Mouse (Mus musculus): Measurements from ENCODE around the gene Prss36. TPM values are rescaled to one million over a fixed set of nuclear protein-coding genes. Genes with fewer than 3 reads are reported as not detected.
"Not testable (repeated sequence)": the region's sequence is repeated elsewhere in the genome, so short reads cannot be mapped to it uniquely, and the experiment has no call there.

The Prss36 gene
- polyA plus RNA-seq, 1 experiment, result 4.3 TPM

DNA sequence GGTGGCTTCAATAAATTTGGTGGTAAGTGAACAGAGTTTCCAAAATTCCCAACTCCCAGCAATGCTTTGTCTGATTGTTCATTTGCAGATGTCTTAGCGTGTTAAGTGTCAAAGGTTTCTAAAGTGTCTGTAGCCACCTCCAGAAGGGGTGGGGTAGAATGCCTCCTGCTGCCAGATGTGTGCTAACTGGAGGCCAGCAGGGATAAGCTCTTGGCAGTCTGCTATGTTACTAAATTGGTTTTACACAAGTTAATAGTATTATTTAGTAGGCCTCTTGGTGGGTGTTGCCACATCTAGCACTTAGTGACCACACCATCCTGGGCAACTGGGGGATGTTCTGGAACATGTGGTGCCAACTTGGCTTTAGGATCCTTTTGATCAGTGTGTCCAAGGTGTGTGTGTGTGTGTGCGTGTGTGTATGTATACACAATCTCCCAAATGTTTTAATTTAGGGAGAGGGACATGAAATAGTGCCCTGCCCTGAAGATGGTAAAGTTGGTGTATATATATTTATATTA, 27.9 kb upstream of the Prss36 start:
- no peak overlapping the region for H3K27ac ChIP-seq (ENCODE audit: control insufficient read depth, insufficient read depth, low read depth, low read length, poor library complexity)
- no peak overlapping the region for H3K4me3 ChIP-seq (replicated peaks; ENCODE audit: control insufficient read depth, low read depth, low read length)
- 91% methylated on average over 2 of the region's 2 CpGs for WGBS
- no peak for TF ChIP-seq CTCF (IDR thresholded peaks at IDR 0.05; ENCODE audit: control insufficient read depth, insufficient read depth, low read length)
- no peak for TF ChIP-seq POLR2A (IDR thresholded peaks at IDR 0.05; ENCODE audit: borderline replicate concordance, control insufficient read depth, low read depth, low read length)
- H3K4me1 ChIP-seq (ENCODE audit: control insufficient read depth, insufficient read depth, low read length), result no peaks in the 10 kb centered on the region

DNA sequence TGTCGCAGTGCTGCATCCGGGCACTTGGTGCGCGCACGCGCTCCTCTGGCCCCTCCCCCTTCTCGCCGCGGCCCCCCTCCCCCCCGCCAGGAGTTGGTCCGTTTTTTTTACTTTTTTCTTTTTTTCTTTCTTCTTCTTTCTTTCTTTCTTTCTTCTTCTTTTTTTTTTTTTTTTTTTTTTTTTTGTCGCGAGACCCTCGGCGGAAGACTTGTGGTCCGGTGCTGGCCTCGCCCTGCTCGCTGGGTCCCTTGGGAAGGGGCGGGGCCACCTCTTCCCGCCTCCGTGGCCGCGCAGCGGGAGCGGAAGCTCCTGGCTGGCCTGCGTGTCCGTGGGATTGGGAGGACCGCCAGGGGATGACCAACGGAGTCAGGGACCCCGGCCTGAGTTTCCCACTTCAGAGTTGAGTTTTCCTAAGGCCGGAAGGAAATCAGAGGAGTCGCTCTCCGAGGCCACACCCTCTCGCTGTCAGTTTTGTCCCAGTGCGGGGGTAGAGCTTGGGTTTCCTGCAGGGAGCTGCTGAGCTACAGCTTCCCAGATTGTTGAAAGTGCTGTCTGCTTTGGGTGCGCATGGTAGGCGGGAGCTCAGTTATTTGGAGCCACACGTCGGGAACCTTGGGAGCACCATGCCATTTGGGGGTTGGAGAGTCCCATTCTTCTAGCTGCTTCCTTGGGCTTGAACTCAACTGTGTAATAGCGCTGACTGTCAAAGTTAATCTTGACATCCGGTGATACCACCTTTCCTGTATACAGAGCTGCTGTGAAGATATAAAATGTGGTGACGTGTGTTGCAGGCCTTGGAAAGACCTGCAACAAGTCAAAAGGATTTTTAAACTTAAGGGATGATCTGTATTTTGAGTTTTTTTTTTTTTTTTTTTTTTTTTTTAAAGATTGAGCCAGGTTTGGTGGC, 21.6 kb upstream of the Prss36 start:
- Histone ChIP-seq H3K4me3 (replicated peaks; ENCODE audit: control insufficient read depth, low read depth, low read length) (peak overlapping the region; percentile 100), H3K27ac (ENCODE audit: control insufficient read depth, insufficient read depth, low read depth, low read length, poor library complexity) (peak overlapping the region; percentile 97), H3K4me1 (ENCODE audit: control insufficient read depth, insufficient read depth, low read length) (peaks cover 2% of the 10 kb centered on the region)
- no peak for TF ChIP-seq CTCF (IDR thresholded peaks at IDR 0.05; ENCODE audit: control insufficient read depth, insufficient read depth, low read length)
- no peak for TF ChIP-seq POLR2A (IDR thresholded peaks at IDR 0.05; ENCODE audit: borderline replicate concordance, control insufficient read depth, low read depth, low read length)
- WGBS, result 1% methylated on average over 42 of the region's 42 CpGs

DNA sequence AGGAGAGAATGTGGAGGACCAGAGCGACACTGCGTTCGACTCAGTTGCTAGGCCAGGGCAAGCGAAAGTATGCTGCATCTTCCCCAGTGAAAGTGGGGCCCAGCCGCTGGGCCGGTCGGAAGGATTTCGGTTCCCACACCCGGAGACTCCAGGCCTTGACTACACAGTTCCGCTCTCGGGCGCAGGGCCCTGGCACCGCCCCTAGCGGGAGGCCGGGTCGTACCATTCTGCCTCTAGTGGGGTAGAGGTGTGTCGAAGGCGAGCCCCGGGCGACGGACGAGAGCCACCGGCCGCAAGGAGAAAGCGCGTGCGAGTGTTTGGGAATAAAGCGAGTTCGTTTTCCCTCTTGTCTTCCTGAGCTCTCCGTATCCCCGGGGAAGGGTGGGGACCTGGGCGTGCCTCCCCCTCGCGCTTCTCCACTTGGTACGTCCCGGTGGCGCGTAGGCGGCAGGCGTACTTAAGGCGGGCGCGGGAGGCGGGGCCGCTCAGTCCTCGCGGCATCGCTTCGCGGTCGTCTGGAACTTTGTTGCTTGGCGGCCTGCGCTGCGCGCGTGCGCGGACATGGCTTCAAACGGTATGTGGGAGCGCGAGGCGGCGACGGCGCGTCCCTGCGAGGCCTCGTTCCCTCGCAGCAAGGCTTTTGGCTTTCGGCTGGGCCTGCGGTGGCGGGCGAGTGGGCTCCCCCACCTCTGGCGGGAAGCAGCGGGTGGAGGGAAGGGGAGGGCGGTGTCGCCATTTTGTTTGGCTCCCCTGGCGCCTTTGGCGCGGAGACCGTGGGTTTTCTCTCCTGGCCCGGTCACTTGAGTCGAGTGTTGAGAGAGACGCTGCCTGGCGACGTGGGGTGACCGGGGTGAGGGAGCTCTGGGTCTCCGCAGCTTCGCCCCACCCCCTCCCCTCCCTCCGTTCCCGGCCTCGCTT, 20.7 kb upstream of the Prss36 start, which contains the start of gene Fus:
Gene Fus (plus strand): TSS at position 454 of the 918 bp plus-strand sequence.
- WGBS, result under 1% methylated on average over 92 of the region's 92 CpGs
- H3K27ac ChIP-seq (ENCODE audit: control insufficient read depth, insufficient read depth, low read depth, low read length, poor library complexity), result peak within 1 kb of the TSS; percentile 97
- peak; percentile 100 for TF ChIP-seq POLR2A (IDR thresholded peaks at IDR 0.05; ENCODE audit: borderline replicate concordance, control insufficient read depth, low read depth, low read length)
- TF ChIP-seq CTCF (IDR thresholded peaks at IDR 0.05; ENCODE audit: control insufficient read depth, insufficient read depth, low read length), result no peak
- H3K4me3 ChIP-seq (replicated peaks; ENCODE audit: control insufficient read depth, low read depth, low read length), result peak within 1 kb of the TSS; percentile 100
- H3K4me1 ChIP-seq (ENCODE audit: control insufficient read depth, insufficient read depth, low read length), result peaks cover 2% of the 10 kb centered on the region

GRCm38 (mm10) chr7:127966371-127966918, 19.9 kb upstream of the Prss36 start:
- H3K4me1 ChIP-seq (ENCODE audit: control insufficient read depth, insufficient read depth, low read length), result peaks cover 2% of the 10 kb centered on the region
- 17% methylated on average over 10 of the region's 10 CpGs for WGBS
- H3K27ac ChIP-seq (ENCODE audit: control insufficient read depth, insufficient read depth, low read depth, low read length, poor library complexity), result peak overlapping the region; percentile 97
- TF ChIP-seq CTCF (IDR thresholded peaks at IDR 0.05; ENCODE audit: control insufficient read depth, insufficient read depth, low read length), result no peak
- TF ChIP-seq POLR2A (IDR thresholded peaks at IDR 0.05; ENCODE audit: borderline replicate concordance, control insufficient read depth, low read depth, low read length), result no peak
- peak overlapping the region; percentile 96 for H3K4me3 ChIP-seq (replicated peaks; ENCODE audit: control insufficient read depth, low read depth, low read length)

GRCm38 (mm10) chr7:127959364-127959763, 12.8 kb upstream of the Prss36 start:
- WGBS, result 64% methylated on average over 5 of the region's 5 CpGs
- Histone ChIP-seq H3K4me1 (ENCODE audit: control insufficient read depth, insufficient read depth, low read length) (no peaks in the 10 kb centered on the region), H3K27ac (ENCODE audit: control insufficient read depth, insufficient read depth, low read depth, low read length, poor library complexity) (no peak overlapping the region), H3K4me3 (replicated peaks; ENCODE audit: control insufficient read depth, low read depth, low read length) (no peak overlapping the region)
- TF ChIP-seq CTCF (IDR thresholded peaks at IDR 0.05; ENCODE audit: control insufficient read depth, insufficient read depth, low read length), result no peak
- TF ChIP-seq POLR2A (IDR thresholded peaks at IDR 0.05; ENCODE audit: borderline replicate concordance, control insufficient read depth, low read depth, low read length), result no peak

DNA sequence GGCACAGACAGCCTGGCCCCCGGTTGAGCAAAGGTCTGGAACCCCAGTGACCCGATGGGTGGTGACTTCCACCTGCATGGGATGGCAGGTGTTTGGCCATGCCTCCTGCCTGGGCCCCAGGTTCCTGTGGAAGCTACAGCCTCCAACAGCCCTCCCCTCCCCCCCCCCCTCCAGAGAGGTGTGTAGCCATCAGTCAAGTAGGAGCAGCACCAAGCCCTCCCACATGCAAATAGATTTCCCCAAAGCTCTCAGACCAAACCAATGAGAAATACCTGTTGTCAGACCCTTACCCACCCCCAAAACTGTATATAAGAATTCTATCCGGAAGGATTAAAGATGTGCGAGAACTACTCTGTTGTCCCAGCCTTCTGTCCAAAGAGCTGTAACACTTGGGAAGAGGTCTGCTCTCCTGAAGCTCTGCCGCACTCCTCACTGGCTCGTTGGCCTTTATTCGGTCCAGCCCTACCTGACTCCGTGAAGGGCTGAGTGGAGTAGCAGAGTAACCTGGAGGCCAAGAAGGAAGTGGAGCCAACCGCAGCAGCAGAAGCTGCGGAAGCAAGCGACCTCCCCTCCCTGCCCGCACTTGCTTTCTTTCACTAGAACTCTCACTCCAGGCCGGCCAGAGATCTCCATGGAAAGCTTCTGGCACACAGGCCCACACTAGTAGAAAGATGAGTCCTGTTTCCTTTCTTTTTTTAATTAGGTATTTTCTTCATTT, 6.5 kb upstream of the Prss36 start:
- 7% methylated on average over 13 of the region's 13 CpGs for WGBS
- Histone ChIP-seq H3K27ac (ENCODE audit: control insufficient read depth, insufficient read depth, low read depth, low read length, poor library complexity) (no peak overlapping the region), H3K4me1 (ENCODE audit: control insufficient read depth, insufficient read depth, low read length) (peaks cover 2% of the 10 kb centered on the region), H3K4me3 (replicated peaks; ENCODE audit: control insufficient read depth, low read depth, low read length) (no peak overlapping the region)
- no peak for TF ChIP-seq CTCF (IDR thresholded peaks at IDR 0.05; ENCODE audit: control insufficient read depth, insufficient read depth, low read length)
- no peak for TF ChIP-seq POLR2A (IDR thresholded peaks at IDR 0.05; ENCODE audit: borderline replicate concordance, control insufficient read depth, low read depth, low read length)

- TF ChIP-seq POLR2A (IDR thresholded peaks at IDR 0.05; ENCODE audit: borderline replicate concordance, control insufficient read depth, low read depth, low read length) (no peak), CTCF (IDR thresholded peaks at IDR 0.05; ENCODE audit: control insufficient read depth, insufficient read depth, low read length) (no peak)
- WGBS, result 48% methylated on average over 23 of the region's 23 CpGs
- H3K27ac ChIP-seq (ENCODE audit: control insufficient read depth, insufficient read depth, low read depth, low read length, poor library complexity), result no peak overlapping the region
Observed at GRCm38 (mm10) chr7:127944614-127945013, 1.9 kb downstream of the Prss36 start.

GRCm38 (mm10) chr7:127942097-127942496, 4.4 kb downstream of the Prss36 start:
- not testable (repeated sequence) for H3K4me1 ChIP-seq (ENCODE audit: control insufficient read depth, insufficient read depth, low read length); H3K4me3 ChIP-seq (replicated peaks; ENCODE audit: control insufficient read depth, low read depth, low read length); H3K27ac ChIP-seq (ENCODE audit: control insufficient read depth, insufficient read depth, low read depth, low read length, poor library complexity)
- 46% methylated on average over 2 of the region's 2 CpGs for WGBS

More at GRCm38 (mm10) chr7:127944614-127945013, 1.9 kb downstream of the Prss36 start:
- H3K4me3 ChIP-seq (replicated peaks; ENCODE audit: control insufficient read depth, low read depth, low read length), result no peak overlapping the region
- H3K4me1 ChIP-seq (ENCODE audit: control insufficient read depth, insufficient read depth, low read length), result no peaks in the 10 kb centered on the region
